Mouse (Mus musculus): ENCODE results near the gene Trim45.

GRCm38 (mm10) chr3:100932077-100932944 lies 10.3 kb downstream of the Trim45 start:
- peak in 1 of 3 experiments; percentile 15; a peak in 1 of 6 replicates for TF ChIP-seq CTCF (IDR thresholded peaks at IDR 0.05 in 2 of 3, conservative IDR thresholded peaks at IDR 0.05 in 1 of 3; ENCODE audit: control insufficient read depth in 1 of 3, insufficient read depth in 1 of 3, low read depth in 2 of 3, low read length in 3 of 3, poor library complexity in 1 of 3, severe bottlenecking in 1 of 3)
- no peak for TF ChIP-seq ZC3H11A (IDR thresholded peaks at IDR 0.05; ENCODE audit: low read depth, low read length)
- TF ChIP-seq RCOR1 (IDR thresholded peaks at IDR 0.05; ENCODE audit: low read depth, low read length): no peak
